Mouse (Mus musculus) splenic B cell, adult 2 months (primary cell): ENCODE data around the gene Tut1.

Experiments
- DNase-seq: peaks from one replicate; pipeline ENCODE4 v3.0.0-alpha.2; 2011; ENCODE audit warnings: low read depth, low spot score
- H3K27me3 ChIP-seq: 2 replicates; pipeline ENCODE4 v1.6.1; 2012; ENCODE audit warnings: mild to moderate bottlenecking, low read length, moderate library complexity, mixed read lengths; ENCODE audit not compliant: control insufficient read depth, poor library complexity, insufficient read depth, severe bottlenecking
- H3K36me3 ChIP-seq: 2 replicates; pipeline ENCODE4 v1.6.1; 2012; ENCODE audit warnings: mild to moderate bottlenecking, low read length, moderate library complexity, mixed read lengths; ENCODE audit not compliant: control insufficient read depth, poor library complexity, insufficient read depth, severe bottlenecking

Tut1 gene

DNA sequence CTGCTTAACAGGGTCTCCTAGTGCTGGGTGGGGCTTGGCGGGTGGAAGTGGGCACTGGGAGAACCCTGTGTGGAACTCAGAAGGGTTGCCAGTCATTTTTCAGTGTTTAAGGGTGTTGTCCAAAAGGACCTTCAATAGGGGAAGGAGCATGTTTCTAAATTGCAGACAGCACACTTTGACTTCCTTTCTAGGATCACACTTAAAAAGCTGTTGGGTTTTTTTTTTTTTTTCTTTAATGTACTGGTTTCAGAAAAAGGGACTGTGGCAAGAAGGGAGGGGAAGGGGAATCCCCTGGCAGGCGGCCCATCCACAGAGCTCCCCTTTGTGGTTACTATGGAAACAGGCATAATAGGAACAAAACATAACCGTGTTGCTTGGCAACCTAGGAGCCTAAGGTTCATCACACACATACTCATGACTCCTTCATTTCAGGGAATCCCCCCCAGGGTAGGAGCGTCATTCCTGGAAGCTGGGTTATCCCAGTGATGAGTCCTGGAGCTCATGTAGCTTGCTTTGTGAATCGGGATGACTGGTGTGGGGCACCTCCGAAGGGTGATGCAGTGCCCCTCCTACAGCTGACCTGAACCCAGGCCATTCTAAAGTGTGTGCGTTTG, 30.7 kb downstream of the Tut1 start:
- Histone ChIP-seq H3K36me3 (no peaks in the 10 kb centered on the region), H3K27me3 (no peaks in the 10 kb centered on the region)
- DNase-seq, result peak; percentile 96

DNA sequence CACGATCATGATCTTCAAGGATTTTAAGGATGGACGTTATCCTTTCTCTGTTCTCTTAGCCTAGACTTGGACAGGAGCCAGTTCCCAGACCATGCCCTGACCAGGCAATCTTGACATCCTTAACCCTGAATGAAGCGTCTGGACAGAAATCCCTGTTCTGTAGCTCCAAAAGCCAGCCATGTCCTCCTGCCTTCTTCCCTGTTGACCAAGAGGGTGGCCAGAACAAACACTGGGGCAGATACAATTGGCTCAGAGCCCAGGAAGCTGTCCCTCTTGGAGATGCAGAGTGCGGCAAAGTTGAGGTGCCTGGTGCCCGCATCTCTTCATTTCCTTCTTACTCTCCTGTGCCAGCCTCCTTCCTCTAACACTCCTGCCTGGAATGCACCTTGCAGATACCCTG, 32.2 kb downstream of the Tut1 start:
- Histone ChIP-seq H3K36me3 (no peaks in the 10 kb centered on the region), H3K27me3 (no peaks in the 10 kb centered on the region)
- DNase-seq, result no peak

DNA sequence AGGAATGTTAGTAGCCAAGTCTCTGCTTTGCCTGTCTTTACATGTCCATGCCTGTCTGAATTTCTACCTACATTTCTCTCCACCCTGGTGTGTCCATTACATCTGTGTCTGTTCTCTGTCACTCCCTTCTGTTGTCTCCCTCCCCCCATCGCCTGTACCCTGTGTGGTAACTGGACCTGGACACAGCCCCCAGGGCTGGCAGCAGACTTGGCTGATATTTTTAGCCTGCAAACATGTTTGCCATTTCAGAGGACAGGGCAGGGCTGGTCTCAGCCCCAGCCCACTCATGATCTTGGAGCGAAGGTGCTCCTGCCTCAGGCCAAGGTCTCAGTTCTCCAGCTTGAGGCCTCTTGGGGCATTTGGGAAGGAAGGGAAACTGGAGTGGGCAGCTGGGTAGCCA, 34.2 kb downstream of the Tut1 start:
- no peak for DNase-seq
- H3K36me3 ChIP-seq, result no peaks in the 10 kb centered on the region
- H3K27me3 ChIP-seq, result no peaks in the 10 kb centered on the region

DNA sequence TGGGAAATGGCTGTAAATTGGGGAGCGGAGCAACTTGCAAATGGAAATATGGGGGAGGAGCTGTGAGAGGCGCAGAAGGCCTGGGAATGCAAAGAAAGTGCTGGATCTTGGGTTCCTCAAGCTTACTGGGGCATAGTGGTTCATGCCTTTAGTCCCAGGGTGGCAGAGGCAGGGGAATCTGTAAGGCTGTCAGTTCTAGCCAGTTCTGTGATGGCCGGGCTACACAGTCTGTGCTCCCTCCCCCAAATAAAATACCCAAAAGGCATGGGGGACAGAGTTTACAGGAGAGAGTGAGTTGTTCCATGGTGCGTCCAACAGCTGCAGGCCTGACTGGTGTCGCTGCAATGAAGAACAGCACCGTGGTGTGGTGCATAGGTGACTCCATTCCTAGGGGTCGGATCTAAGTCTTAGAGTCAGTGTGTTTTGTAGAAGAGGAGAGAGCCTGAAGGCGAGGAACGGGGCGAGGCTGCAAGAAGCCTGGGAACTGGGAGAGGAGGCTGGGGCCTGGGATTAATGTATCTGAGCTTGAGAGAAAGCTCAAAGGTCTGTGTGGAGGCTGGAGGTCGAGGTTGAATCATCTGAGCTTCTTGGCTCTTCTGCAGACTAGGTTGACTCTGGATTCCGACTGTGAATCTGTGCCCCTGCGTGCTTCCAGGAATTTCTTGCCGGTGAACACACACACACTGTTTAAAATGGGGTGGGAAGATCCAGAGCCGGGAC, 34.9 kb downstream of the Tut1 start:
- DNase-seq, result no peak
- H3K27me3 ChIP-seq, result no peaks in the 10 kb centered on the region
- no peaks in the 10 kb centered on the region for H3K36me3 ChIP-seq

DNA sequence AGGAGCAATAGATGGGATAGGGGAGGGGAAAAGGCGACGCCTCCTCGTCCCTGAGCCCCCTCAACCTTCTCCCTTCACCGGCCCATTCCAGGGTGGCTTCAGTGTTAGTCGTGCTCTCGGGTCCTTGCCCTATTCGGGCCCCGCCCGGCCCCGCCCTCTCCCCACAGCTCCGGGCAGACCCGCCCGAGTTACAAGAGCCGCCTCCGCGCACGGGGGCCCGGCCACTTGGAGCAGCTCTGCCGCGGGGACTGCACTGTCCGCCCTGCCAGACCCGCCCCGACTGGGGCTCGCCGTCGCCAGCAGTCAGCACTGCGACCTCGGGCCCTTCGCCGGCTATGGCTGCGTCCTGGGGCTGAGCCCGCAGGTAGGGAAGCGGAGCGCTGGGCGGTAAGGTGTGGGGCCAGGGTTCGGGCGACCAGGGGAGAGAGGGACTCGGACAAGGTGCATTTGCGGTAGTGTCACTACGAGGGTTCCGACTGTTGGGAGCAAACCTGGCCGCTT, 35.5 kb downstream of the Tut1 start, which contains the start of gene Ahnak:
Ahnak (plus strand) TSS at position 219 of the 501 bp plus-strand sequence.
- DNase-seq, result peak; percentile 68
- Histone ChIP-seq H3K27me3 (no peaks in the 10 kb centered on the region), H3K36me3 (no peaks in the 10 kb centered on the region)

DNA sequence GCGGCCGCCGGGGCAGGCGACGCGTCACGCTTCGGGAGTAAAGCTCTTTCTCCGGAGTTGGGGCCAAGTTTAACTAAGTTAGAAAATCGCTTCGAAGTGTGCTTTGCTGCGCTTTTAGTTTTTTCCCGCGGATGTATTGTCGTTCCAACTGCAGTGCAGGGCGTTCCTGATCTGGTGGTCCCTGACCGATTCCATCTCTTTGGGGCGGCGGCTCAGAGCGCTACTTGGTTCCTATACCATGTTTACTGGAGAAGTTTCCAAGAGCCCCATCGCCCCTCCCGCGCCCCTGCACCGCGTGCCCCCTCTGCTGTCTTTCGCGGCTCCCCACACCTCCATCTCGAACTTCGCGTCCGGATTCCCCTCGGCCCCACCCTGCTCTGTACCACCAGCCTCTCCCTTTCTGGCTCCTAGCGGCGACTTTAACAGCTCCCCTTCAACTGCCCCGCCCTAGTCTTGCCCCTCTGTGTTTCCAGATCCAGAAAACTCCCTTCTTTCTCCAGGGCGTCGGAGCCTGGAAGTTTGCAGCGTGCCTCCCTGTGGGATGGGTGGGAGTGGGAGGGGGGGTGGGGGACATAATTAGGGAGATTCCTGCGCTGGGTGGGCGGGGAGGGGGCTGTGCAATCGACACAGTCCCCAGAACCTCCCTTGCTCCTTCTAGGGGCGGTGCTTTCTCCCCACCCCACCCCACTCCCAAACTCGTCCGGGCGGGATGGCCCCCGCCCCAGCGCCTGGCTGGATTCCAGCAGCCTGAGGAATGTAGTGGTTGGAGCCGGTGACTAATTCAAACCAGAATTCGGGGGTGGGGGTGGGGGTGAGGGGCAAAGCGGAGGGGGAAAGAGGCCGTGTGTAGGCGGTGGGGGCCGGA, 36.2 kb downstream of the Tut1 start:
- DNase-seq, result peak; percentile 69
- no peaks in the 10 kb centered on the region for H3K36me3 ChIP-seq

DNA sequence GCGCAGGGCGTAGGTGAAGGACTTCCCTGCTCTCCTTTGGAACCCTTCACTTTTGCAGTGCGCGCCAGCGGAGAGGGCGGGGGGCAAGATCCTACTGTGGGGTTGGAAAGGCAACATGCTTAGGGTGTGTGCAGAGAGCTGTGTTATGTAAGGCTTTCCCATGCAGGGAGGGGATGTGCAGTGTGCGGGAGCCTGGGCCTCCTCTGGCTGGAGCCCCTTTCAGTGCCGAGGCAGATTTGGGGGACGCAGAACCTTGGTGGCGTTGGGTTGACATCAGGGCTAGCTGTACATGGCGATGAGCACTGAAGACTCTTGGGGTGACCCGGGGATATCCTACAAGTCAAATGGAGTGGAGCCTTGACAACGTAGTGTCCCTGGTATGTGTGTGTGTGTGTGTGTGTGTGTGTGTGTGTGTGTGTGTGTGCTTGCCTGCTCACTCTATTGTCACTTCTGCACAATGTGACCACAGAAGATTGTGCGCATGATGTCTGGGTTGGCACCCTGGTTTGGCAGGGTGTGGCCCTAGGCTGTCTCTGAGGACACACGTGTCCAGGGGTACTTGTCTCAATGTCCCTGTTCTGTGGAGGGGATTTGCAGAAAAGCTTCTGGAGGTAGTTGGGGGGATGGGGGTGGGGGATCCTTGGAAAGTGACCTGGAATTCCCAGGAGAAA, 36.9 kb downstream of the Tut1 start:
- Histone ChIP-seq H3K36me3 (no peaks in the 10 kb centered on the region), H3K27me3 (no peaks in the 10 kb centered on the region)
- peak; percentile 52 for DNase-seq

More for the DNA sequence above, 36.2 kb downstream of the Tut1 start:
- no peaks in the 10 kb centered on the region for H3K27me3 ChIP-seq

DNA sequence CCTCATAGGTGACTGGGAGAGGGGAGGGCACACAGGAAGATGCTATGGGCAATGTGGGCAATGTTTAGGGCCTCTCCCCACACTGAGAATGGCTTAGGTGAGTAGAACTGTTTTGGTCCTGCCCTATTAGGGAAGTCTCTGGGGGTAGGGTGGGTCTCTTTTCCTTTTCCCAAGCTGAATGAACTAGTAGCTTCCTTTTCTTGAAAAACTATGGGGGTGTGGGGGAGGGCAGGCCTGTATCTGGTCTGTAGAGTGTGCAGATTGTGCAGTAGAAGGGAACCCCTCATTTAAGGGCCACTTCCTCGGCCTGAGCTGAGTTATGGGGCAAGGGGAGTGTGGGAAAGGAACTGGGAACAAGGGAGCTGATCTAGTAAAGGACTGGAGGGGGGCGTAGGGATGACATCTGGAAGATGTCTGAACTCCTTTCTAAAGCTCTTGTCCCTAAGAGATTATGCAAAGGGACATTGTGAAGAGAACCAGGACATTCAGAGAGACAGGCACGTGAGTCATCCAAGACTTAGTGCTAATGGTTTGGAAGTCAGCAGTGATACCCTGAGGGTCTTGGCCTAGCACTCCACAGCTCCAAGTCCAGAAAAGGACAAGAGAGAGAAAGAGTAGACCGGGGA, 37.7 kb downstream of the Tut1 start:
- no peak for DNase-seq
- H3K27me3 ChIP-seq, result no peaks in the 10 kb centered on the region

DNA sequence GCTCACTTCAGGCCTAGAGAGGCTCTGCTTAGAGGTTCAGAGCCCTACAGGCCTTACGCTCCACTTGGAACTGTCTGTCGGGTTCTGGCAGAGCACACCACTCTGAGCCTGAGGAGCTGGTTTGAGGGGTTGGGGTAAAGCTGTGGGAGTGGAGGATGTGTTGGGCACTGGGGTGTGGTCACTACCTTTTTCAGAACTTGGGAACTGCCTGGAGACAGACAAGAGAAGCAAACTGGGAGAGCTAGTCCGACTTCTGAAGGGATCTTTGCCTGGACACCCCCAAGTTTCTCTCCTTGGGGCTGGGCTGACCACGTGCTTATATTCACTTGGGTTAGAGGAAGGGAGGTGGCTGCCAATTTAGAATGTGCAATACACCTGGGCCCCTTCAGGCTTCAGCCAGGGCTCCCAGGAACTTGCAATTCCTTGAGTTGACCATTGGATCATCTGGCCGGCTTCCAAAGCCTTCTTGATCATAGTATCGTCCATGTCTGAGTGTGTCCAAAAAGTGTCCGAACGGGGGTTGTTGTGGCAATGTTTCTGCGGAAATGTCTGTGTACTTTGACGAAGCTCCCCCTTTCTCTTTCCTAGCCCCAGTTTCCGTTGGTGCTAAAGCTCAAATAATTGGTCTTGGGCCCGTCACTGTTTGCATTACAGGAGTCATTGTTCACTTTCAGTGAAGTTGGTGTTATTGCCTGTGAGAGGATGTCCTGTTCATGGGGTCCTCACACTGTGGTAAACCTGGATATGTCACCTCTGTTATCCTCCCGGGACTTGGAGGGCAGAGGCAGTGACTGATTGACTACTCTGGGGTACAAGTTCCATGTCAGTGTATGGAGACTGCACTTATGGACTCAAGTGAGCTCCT, 38.5 kb downstream of the Tut1 start:
- no peaks in the 10 kb centered on the region for H3K27me3 ChIP-seq
- no peaks in the 10 kb centered on the region for H3K36me3 ChIP-seq
- no peak for DNase-seq

More for the DNA sequence above, 37.7 kb downstream of the Tut1 start:
- H3K36me3 ChIP-seq, result no peaks in the 10 kb centered on the region

DNA sequence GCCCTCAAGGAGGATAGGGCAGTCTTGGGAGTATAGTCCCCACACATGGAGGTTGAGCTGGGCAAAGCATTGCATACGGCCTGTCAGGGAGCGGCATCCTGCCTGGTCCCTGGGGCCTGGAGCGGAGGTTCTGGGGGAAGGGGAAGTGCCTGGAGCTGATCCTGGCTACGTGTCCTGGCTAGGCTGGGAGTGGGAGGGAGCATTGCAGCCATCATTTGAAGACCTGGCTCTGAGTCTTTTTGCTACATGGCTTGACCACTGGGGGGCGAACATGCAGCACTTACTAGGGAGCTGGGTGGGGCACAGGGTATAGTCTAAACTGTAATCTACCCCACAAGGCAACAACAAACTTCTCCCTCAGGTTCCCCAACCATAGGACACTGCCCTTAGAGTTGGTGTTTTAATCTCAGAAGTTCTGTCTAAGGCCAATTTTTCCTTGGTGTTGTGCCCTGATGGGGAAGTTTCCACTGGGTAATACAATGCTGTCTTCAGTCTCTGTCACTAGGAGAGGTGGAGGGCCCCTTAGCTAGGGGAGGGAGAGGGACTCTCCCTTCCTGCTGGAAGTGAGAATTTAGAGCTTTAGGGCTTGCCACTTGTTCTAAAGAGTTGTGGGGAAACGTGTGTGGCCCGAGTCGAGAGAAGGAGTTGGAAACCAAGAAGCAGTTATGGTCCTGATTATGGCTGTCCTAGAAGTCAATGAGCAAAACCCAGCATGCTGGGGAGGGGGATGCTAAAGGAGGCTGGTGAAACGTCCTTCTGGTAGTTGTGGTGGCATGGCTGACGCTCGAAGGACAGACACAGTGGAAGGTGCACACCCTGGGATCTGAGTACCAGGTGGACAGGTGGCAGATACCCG, 39.4 kb downstream of the Tut1 start:
- Histone ChIP-seq H3K27me3 (no peaks in the 10 kb centered on the region), H3K36me3 (no peaks in the 10 kb centered on the region)
- DNase-seq, result peak; percentile 86

DNA sequence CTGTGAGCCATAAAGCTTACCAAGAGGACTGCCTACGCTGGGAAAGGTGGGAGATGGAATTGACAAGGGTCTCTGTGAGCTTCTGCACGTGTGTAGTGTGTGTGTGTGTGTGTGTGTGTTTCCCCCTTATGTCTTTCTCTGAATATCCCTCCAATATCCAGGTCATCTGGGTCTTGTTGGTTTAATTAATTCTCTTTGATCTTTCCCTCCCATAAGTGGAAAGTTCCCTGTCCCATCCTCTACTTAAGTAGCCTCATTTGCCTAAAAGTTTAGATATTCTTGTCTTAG, 39.9 kb downstream of the Tut1 start:
- DNase-seq, result no peak
- H3K36me3 ChIP-seq, result no peaks in the 10 kb centered on the region
- H3K27me3 ChIP-seq, result no peaks in the 10 kb centered on the region

DNA sequence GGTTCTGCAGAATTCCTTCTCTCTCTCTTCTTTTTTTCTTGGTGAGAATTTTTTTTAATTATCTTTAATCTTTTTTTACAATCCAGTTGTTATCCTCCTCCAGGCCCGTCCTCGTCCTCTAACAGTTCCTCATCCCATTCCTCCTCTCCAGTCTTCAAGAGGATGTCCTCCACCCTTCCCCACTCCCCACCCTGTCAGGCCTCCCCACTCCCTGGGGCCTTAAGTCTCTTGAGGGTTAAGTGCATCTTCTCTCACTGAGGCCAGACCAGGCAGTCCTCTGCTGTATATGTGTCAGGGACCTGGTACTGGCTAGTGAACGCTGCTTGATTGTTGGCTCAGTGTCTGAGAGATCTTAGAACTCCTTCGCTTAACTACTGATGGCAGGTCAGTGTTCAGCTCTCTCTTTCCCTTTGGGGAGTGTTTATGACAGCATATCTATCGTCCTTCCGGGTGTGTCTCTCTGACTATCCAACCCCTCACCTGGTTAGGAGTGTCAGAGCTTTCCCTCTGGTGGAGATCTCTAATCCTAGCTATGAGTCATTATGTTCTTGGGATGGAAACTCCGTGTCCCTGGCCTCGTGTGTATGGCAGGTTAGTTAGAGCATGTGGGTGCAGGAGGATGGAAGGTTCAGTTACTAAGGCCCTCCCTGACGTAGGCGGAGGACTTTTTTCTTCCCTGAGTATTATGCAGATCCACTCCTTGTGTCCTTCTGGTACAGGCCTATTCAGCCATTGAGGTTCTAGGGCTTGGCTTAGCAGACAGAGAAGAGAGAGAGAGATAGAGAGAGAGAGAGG, 41.4 kb downstream of the Tut1 start:
- Histone ChIP-seq H3K27me3 (no peaks in the 10 kb centered on the region), H3K36me3 (no peaks in the 10 kb centered on the region)
- no peak for DNase-seq
